Mouse (Mus musculus) spleen, postnatal 14 days (tissue): ENCODE data around the gene Tmem222.

ENCODE experiments used
- DNase-seq, 2 experiments: peaks; one replicate each; pipeline ENCODE4 v3.0.0; 2021 to 2022; ENCODE audit warnings: low spot score in 2 of 2

The Tmem222 gene

GRCm38 (mm10) chr4:133251214-133251613 lies 26.4 kb downstream of the Tmem222 start:
- DNase-seq, result no peak

DNA sequence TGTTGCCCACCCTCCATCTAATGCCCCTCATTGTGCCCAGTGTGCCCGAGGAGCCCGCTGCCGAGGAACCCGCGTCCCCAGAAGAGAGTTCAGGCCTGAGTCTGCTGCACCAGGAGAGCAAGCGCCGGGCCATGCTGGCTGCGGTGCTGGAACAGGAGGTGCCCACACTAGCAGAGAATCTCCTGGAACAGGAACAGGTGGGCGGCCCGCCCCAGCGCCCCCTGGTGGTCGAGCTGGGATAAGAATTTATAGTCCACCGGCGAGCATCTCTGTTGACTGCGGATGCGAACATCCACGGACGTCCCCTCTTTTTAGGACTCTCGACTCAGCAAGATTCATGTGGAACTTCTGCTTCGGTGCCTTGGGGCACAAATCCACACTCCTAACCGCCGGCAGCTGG lies 27.0 kb downstream of the Tmem222 start:
- DNase-seq, result peak; percentile 69 to 85

DNA sequence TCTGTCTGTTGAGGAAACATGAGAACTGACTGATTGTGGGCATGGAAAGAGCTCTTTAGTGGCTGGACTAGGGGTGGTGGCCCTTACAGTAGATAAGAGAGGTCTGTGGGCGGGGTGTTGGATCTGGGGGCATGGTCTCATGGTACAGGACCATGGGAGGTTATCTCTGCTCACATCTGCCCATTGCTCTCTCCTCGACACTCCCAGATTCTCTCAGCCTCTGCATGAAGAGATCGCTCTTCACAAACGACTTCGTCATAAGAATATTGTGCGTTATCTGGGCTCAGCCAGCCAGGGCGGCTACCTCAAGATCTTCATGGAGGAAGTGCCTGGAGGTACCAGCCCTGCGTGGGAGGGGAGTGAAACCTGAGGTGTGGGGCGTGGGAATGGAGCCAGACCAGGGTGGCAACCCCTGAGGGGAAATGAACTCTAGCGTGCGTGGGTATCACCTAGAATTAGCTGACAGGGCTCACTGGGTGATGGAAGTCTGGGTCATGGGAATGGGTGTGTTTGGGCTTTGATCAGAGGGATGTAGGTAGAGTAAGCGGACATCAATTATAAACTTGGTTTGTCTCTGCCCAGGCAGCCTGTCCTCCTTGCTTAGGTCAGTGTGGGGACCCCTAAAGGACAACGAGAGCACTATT lies 29.7 kb downstream of the Tmem222 start:
- no peak for DNase-seq

GRCm38 (mm10) chr4:133247072-133247471 lies 30.5 kb downstream of the Tmem222 start:
- no peak for DNase-seq

DNA sequence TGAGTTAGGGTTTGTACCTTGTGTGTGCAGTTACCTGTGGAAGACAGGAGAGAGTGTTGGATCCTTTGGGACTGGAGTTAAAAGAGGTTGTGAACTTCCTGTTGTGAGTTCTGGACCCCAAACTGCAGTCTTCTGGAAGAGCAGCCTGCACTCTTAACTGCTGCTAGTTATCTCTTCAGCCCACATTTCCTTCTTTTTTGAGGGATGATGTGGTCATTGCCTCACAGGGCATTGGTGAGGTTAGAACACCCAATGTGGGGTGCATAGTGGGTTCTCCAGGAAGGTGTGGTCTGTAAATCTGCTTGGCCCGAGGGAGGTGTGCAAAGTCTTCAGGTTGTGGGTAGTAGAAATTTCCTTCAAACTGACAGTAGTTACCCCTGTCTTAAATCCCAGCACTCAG lies 33.3 kb downstream of the Tmem222 start:
- DNase-seq, result no peak

DNA sequence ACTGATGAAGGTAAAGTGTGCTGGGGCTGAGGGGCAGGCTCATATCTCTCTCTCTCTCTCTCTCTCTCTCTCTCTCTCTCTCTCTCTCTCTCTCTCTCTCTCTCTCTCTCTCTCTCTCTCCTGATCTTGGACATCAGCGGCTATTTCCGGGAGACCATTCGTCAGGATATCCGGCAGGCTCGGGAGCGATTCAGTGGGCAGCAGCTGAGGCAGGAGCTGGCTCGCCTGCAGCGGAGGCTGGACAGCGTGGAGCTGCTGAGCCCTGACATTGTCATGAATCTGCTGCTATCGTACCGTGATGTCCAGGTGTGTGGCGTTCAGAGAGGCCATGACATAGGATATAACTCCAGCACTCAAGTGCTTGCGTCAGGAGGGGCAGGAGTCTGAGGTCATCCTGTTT lies 34.1 kb downstream of the Tmem222 start:
- DNase-seq, result no peak

- DNase-seq, result no peak
Measured at GRCm38 (mm10) chr4:133242710-133243109, 34.9 kb downstream of the Tmem222 start.

GRCm38 (mm10) chr4:133241910-133242309 lies 35.7 kb downstream of the Tmem222 start:
- no peak for DNase-seq

- peak; percentile 84 to 87 for DNase-seq
Measured at GRCm38 (mm10) chr4:133240934-133241908, 36.4 kb downstream of the Tmem222 start.

- DNase-seq, result peak in 1 of 2 experiments; percentile 28
Measured at GRCm38 (mm10) chr4:133240490-133240921, 37.1 kb downstream of the Tmem222 start, which contains the start of gene Map3k6. Map3k6 (plus strand) TSS chr4:133240818.

GRCm38 (mm10) chr4:133237911-133238310 lies 39.7 kb downstream of the Tmem222 start:
- DNase-seq, result peak in 1 of 2 experiments; percentile 21

DNA sequence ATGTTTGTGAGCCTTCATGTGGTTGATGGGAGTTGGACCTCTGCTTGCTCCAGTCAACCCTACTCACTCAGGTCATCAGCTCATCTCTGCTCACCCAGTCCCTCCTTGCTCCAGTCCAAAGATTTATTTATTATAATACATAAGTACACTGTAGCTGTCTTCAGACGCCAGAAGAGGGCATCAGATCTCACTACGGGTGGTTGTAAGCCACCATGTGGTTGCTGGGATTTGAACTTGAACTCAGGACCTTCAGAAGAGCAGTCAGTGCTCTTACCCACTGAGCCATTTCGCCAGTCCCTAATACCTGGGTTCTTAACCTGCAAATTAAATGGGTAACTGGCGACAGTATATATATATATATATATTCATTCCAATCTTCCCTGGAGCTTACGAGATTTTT lies 42.2 kb downstream of the Tmem222 start:
- no peak for DNase-seq

DNA sequence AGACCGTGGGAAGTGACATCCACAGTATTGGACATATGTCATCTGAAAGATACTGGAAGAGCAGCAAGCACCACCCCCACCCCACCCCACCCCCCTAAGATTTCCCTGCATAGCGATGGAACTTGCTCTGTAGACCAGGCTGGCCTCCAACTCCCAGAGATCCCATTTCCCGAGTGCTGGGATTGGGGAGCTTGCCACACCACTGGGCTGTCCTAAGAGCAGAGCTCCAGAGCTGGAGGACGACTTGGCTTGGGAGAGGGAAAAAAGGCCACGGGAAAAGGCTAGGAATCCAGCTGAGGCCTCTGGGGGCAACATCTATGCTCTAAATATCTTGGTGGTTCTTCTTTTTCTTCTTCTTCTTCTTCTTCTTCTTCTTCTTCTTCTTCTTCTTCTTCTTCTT lies 42.8 kb downstream of the Tmem222 start:
- no peak for DNase-seq

DNA sequence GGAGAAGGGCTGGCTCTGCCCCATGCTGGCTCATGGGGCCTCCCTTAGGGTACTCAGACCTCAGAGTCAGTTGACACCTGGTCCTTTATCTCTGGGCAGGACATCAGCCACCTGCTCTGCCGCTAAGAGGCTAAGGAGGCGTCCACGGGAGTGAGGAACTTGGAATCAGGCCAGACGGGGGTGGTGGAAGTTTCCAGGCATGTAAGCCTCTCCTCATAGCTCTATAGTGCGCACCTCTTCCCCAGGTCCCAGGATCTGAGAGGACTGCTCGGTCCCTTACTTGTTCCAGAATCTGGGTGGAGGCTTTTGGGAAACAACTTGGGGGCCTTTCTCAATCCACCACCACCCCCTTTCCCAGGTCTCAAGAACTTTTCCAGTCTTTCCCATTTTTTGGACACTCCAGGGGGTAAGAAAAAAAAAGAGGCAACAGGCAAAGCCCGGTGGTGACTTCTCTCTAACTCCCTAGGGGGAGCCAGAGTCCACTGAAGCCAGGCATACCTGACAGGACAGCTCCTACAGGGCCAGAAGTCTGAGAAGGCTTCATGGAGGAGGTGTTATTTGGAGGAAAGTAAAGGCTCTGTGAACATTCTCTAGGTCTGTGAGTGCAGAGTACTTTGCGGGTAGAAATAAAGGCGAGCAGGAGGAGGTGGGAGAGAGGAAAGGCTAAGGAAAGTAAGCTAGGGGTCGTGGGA lies 44.2 kb downstream of the Tmem222 start:
- DNase-seq, result no peak

DNA sequence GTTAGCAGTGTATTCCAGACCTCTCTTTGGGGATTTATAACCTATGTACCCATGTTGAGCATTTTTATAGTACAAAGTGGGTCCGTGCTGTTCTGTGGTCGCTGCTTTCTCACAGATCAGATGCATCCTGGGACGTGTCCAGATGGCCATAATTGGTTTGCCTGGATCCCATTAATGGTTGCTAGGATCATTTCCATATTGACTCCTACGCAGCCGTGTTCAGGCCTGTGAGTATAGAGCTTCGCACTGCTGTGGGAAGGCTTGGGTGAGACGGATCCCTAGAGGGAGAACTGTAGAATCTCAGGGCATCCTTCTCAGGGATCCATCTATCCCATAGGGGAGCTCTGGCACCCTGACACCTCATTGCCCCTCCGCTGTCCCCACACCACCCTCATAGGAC lies 48.0 kb downstream of the Tmem222 start:
- no peak for DNase-seq

DNA sequence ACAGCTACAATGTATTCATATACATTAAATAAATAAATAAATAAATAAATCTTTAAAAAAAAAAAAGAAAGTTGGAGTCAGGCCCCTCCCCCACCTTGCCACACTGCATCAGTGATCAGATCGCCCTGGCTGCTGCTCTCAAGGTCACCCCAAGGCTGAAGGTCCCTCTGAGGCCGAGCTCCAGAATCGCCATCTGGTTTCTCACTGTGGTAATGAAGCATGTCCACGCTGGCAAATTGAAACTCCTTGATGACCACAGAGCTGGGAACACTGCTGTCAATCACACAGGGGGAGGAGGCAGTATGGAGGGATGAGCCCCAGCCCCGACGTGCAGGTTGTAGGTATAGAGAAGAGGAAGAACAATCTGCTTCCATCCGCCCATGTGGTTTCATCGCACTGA lies 50.0 kb downstream of the Tmem222 start:
- no peak for DNase-seq

- no peak for DNase-seq
Measured at GRCm38 (mm10) chr4:133226073-133226472, 51.5 kb downstream of the Tmem222 start.

GRCm38 (mm10) chr4:133223875-133224274 lies 53.7 kb downstream of the Tmem222 start:
- no peak for DNase-seq

DNA sequence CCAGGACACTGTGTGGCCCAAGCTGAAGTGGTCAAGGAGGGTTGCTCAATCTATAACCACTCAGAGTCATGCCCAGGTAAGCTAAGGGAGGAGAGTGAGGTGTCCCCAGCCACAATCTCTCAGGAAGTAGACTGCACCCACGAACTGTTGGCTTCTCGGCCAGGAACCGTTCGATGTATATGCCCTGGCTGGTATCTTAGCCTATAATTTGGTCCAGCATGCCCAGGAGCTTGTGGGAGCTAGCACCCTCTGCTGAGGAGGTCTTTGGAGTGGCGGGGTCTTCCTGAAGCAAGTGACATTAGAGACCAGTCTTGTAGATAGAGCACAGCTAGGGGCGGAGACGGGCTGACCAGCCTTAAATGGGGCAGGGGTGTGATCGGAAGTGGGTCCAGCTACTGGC lies 55.9 kb downstream of the Tmem222 start:
- DNase-seq, result no peak

DNA sequence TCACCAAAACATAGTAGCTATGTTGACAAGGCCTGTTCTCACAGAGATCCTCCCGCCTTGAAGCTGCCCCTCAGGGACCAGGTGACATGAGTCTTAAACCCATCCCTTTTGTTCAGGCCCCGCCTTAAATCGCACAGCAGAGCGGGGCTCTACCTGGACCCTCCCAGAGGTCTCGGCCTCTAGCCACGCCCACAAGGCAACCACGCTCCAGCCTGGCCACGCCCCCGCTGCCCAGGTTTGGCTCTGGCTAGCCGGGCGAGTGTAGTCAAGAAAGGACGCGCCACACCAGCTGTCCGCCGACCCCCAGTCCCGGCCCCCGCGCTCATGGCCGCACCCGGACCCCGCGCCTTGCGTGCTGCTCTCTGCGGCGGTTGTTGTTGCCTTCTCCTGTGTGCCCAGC lies 56.9 kb downstream of the Tmem222 start:
- no peak for DNase-seq

- DNase-seq, result no peak
Measured at GRCm38 (mm10) chr4:133218745-133219144, 58.8 kb downstream of the Tmem222 start.

DNA sequence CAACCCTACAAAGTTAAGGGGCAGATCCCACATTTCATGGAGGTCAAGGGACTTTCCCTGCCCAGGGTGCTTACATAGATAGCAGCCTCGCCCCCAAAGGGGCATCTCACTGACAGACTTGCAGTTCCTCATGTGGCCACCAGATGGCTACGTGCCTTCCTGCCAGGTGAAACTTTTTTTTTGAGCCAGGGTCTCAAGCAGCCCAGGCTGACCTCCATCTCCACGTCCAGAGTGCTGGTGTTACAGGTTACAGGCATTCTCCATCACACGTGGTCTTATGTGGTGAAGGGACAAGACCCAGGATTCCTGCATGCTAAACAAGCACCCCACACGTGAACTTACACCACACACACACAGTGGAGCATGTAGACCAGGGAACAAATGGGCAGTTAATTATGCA lies 60.0 kb downstream of the Tmem222 start:
- DNase-seq, result peak; percentile 39 to 63
